Mouse (Mus musculus) spleen, postnatal 10 days (tissue): ENCODE results near the gene Olfr837.
"Not testable (repeated sequence)": the region's sequence is repeated elsewhere in the genome, so short reads cannot be mapped to it uniquely, and the experiment has no call there.

Experiments
- DNase-seq, 2 experiments: peaks; one replicate each; pipeline ENCODE4 v3.0.0; 2021 to 2022; ENCODE audit warnings: low spot score in 2 of 2

Olfr837 gene

DNA sequence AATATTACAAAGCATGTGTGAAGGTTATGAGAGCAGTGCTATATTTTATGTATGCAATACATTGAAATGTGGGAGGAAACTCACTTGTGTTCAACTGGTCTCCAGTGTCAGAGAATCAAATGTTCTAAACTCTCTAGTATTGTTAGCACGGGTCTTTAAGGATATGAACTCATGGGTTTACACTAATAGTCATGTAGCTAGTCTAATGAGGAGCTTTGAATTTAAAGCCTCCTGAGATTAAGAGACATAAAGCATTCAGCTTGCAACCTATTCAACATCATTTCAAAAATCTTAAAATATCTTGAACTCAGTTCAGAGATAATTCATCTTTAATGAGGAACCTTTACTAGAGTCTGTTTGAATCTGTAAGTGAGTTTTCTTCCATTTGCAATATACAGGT lies at the start of gene Olfr837:
TSS of gene Olfr837 (plus strand) at position 301 of the 400 bp plus-strand sequence.
- no peak for DNase-seq

DNA sequence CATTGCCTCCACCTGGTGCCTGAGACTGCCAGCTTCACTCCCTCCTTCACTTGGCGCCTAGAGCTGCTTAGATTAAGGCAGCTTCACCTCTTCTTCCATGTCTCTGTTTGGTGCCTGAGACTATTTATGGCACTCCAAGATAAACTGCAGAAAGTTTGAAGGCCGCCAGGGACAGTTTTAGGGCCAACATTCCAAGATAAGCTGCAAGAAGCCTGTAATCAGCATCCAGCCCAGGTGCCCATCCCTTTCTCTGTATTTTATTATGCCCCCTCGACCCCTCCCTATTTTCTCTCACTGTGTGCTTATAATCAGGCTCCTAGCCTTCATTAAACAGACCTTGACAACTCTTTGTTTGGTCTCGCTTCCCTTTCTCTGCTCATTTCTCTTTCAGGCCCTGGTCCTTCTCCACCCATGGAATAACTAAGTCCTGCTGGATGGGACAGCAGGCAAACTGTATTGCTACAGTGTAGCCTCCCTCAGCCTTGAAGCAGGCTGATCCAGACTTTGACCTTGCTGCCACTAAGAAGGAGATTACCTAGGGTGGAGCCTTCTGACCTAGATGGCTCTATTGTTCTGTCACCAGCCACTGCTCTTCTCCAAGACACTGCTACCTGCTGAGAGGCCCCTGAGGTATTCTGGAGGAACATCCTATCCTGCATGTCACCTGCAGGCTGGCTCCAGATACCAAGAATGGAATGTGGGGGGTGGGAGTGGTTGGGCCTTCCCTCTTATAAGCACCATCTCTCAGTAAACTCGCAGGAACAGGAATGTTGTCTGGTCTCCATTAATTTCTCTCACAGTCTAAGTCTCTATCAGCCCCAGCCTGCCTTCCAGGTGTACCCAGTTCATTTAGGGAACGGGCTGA lies 43.0 kb upstream of the Olfr837 start:
- DNase-seq = not testable (repeated sequence)

DNA sequence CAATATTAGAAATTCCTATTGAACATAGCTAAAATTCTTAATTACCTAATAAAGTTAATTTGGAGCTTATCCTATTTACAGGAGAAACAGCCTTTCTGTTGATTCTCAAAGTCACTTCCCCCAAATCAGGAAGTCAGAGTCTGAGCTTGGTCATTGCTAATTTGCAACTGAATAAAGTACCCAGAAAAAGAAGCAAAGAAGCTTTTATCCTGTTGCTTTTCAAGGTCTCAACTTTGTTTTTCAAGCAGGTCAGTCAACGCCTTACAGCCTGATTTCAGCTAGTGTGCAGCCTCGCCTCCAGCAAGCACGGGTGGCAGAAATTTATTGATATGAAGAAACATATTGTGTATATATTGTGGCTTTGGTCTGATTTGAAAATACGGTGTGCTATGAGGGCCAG lies 38.8 kb upstream of the Olfr837 start:
- DNase-seq = no peak

DNA sequence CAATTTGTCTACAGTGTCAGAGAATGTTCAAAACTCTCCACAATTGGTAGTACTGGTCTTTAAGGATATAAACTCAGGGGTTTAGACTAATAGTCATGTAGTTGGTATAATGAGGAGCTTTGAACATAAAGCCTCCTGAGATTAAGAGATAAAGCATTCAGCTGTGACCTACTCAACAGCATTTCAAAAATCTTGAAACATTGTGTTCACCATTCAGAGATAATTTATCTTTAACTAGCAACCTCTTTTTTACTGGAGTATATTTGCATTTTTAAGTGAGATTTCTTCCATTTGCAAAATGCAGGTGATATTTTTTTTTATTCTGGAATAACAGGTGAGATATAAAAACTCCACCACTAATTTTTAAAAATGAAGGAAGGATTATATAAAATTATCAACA lies 16.0 kb upstream of the Olfr837 start, which contains the start of gene Olfr836:
TSS of gene Olfr836 (plus strand) at position 301 of the 400 bp plus-strand sequence.
- no peak for DNase-seq

DNA sequence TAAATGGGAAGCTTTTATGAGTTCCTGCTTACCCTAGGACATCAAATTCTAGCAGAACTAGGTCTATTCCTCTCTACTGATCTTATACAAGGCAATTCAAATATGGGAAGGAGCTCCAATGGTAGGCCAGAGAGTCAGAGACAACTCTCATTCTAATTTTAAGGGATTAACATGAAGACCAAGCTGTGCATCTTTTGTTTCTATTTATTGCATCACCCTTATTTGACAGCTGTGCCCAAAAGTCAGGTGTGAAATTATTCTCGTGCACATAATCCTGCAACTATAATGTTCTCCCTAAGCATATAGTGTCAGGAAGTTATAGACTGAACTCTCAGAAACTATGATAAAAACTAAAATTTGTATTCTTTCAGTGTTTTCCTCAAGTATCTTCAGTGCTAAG lies 41.1 kb downstream of the Olfr837 start, which contains the start of gene Olfr839-ps1:
TSS of gene Olfr839-ps1 (minus strand) at position 101 of the 400 bp plus-strand sequence.
- DNase-seq = no peak
